Mouse (Mus musculus) embryonic stem cell, embryonic (primary cell): ENCODE data around the gene Me1.

Experiments used
- CTCF ChIA-PET, 4 experiments: fragments of 300-600 bp in 2 of 4; fragments of 350-600 bp in 2 of 4; sonication (Branson Sonifier 250); formaldehyde crosslinking; loops; one replicate each; lab custom pipeline; 2022; ENCODE audit warnings: inconsistent platforms in 2 of 4; lab: Charles Lee
- POLR2A ChIA-PET, 4 experiments: fragments of 300-600 bp in 2 of 4; fragments of 350-600 bp in 2 of 4; sonication (Branson Sonifier 250); formaldehyde crosslinking; loops; one replicate each; lab custom pipeline; 2022; ENCODE audit warnings: antibody characterized with exemption in 4 of 4, inconsistent platforms in 1 of 4; lab: Charles Lee

Gene Me1

GRCm38 (mm10) chr9:86695818-86696261 is at the start of gene Me1:
TSS of gene Me1 (minus strand) at chr9:86695953.
- POLR2A ChIA-PET, result interaction anchor here in 1 of 4 experiments (1.0 to 1.1 kb wide), 2 partner anchors 13 to 52 kb away, joined by 3 read pairs; no protein-coding TSS in a partner anchor
- CTCF ChIA-PET, result no interaction called here

DNA sequence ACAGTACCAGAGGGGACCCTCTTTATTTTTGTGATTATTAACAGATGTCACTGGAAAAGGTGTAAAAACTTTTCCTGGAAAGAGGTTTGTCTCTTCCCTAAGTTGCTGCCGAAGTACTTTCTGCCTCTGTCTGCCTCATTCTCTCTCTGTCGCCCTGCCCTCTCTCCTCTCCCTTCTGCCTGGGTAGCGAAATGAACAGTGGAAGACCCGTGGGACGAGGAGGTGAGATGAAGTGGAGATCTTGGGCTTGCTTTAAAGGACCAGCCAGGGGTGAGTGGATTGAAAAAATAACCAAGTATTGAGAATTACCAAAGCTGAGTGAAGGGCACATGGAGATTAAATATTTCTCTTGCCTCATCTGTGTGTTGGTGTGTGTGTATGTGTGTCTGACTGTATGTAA is 48.3 kb upstream of the Me1 start:
- ChIA-PET CTCF (interaction anchor here in 1 of 4 experiments (0.7 kb wide), 1 partner anchor 150 kb away, joined by 3 read pairs; no protein-coding TSS in a partner anchor), POLR2A (interaction anchor here in 2 of 4 experiments (0.6 to 1.2 kb wide), 2 partner anchors 11 to 454 kb away, joined by 4 read pairs; no protein-coding TSS in a partner anchor)

DNA sequence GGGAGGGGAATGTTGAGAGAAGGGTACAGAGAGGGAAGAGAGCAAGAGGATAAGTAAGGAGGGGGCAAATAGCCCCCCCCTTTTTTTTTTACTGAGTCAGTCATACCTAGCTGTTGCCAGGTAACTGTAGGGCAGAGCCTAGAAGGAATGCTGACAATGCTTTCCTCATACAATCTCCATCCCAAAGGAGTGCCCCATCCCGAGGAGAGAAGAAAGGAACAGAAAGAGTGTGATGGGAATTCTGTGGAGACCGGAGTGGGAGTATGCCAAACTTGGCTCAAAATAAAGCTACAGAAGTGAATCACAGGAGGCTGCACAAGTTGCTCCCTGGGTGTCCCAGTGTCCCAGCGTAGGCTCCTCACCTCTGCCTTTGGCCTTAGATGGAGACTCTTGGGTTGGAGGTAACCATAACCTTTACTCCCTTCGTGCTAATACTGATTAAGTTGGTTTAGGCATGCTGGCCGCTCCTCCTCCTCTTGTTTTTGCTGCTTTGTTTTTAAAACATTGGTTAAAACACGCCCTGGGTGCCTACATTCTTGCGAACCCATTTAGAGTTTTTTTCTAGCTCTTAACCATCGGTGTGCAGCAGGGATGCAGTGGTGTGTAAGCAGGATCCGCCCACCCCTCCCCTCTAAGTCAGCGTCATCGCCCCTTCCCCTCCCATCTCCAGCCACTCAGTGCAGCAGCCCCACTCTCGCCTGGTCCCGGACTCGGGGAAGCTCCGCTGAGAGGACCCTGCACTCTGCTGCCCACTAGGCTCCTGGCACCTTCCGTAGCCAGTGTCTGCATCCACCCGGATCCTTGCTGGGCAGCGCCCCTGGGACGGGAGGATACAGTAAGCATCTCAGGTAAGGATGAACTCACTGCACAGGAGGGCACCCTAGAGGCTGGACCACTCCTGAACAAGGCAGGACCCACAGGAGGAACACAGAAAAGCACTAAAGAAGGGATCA is 47.5 kb upstream of the Me1 start, which contains the start of gene Prss35:
Gene Prss35 (plus strand): TSS at position 691 of the 953 bp plus-strand sequence.
- ChIA-PET POLR2A (interaction anchor here (0.6 to 1.7 kb wide), 8 partner anchors 9 to 454 kb away, joined by 3 to 5 read pairs (median 4); no protein-coding TSS in a partner anchor), CTCF (interaction anchor here in 2 of 4 experiments (0.7 kb wide), 2 partner anchors 58 to 150 kb away, joined by 3 read pairs; no protein-coding TSS in a partner anchor)

GRCm38 (mm10) chr9:86739971-86740370 is 44.2 kb upstream of the Me1 start:
- ChIA-PET POLR2A (interaction anchor here (0.5 to 5.8 kb wide), 19 partner anchors 9 to 174 kb away, joined by 3 to 30 read pairs (median 4); partner anchors contain the start of gene Pgm3 (in 1 of the 4)), CTCF (interaction anchor here in 2 of 4 experiments (0.5 to 0.8 kb wide), 5 partner anchors 14 to 168 kb away, joined by 3 to 6 read pairs (median 5); partner anchors contain the start of genes Pgm3 (in 1 of the 2) and Rwdd2a (in 1 of the 2))

DNA sequence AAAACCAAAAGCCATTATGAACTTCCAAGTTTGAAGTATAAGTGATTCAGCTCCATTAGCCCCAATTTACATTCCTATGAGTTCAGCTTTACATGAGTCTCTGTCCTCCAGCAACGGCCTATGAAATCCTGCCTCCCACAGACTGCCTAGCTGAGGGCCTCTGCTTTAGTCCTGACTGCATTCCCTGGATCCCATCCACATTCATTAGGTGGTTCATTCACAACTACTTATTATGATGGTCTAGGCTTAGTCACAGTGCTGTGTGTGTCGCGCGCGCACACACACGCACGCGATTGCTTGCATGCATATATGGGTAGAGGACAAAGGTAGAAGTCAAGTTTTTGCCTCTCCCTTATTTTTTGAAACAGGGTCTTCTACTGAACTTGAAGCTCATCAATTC is 43.0 kb upstream of the Me1 start:
- ChIA-PET POLR2A (interaction anchor here (0.6 to 5.8 kb wide), 12 partner anchors 8 to 167 kb away, joined by 3 to 30 read pairs (median 4); partner anchors contain the start of gene Pgm3 (in 1 of the 4)), CTCF (interaction anchor here in 1 of 4 experiments (0.6 kb wide), 1 partner anchor 45 kb away, joined by 3 read pairs; no protein-coding TSS in a partner anchor)

DNA sequence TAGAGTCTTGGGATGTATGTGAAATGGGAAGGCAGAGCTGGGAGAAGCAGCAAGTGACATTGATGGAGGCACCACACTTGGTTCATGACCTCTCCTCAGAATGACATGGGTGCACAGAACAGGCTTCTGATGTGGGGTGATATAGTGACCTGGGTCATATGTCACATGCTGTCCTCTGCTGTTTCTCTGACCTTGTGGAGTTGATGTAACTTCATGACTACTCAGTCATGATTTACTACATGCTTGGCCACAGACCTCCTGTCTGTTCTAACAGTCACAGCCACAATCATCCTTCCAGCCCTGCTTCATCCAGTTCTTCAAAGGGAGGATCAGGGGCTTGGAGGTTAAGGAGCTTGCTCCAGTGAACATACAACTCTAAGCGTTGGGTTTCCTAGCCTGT is 42.3 kb upstream of the Me1 start:
- CTCF ChIA-PET, result no interaction called here
- POLR2A ChIA-PET, result interaction anchor here in 3 of 4 experiments (0.6 to 5.8 kb wide), 9 partner anchors 8 to 167 kb away, joined by 3 to 30 read pairs (median 3); partner anchors contain the start of gene Pgm3 (in 1 of the 3)

DNA sequence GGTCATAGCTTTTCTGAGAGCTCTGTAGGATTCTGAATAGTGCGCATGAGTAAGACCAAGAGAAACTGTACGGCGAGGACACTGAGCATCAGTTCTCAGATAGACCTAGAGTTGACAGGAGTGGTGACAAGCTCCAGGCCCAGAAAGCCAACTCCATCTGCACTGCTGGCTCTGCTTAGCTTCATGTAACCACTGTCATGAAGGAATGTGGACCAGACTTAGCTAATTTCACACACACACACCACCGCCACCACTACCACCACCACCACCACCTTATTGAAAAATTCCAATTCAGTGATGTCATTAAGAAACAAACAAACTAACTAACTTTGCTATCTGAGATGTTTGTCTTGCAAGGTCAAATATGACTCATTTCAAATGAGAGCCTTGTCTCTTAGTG is 41.2 kb upstream of the Me1 start:
- POLR2A ChIA-PET, result interaction anchor here in 2 of 4 experiments (1.1 to 5.8 kb wide), 5 partner anchors 8 to 27 kb away, joined by 3 to 30 read pairs (median 11); no protein-coding TSS in a partner anchor
- CTCF ChIA-PET, result interaction anchor here in 1 of 4 experiments (0.5 kb wide), 1 partner anchor 75 kb away, joined by 3 read pairs; no protein-coding TSS in a partner anchor

GRCm38 (mm10) chr9:86734795-86735194 is 39.0 kb upstream of the Me1 start:
- CTCF ChIA-PET, result interaction anchor here in 3 of 4 experiments (0.6 to 0.9 kb wide), 3 partner anchors 11 to 152 kb away, joined by 3 to 4 read pairs (median 4); no protein-coding TSS in a partner anchor
- POLR2A ChIA-PET, result interaction anchor here in 1 of 4 experiments (1.0 to 2.4 kb wide), 3 partner anchors 8 to 30 kb away, joined by 3 to 11 read pairs (median 6); partner anchors contain the start of gene Prss35

DNA sequence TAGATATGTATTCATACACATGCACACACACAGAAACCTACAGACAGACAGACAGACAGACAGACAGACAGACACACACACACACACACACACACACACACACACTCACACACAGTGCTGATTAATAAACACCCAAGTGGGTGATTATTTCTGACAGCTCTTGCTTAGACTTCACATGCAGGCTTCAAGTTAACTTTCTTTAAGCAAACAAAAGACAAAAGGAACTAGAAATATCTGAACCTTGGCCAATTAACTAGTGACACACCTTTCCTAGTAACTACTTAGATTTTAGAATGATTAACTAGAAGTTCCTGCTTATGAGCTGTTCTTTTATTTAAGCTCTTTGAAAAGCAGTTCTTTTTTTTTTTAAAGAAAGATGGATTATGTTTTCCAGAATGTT is 38.6 kb upstream of the Me1 start:
- POLR2A ChIA-PET, result interaction anchor here in 2 of 4 experiments (0.9 to 1.5 kb wide), 3 partner anchors 9 to 163 kb away, joined by 3 to 6 read pairs (median 4); partner anchors contain the start of genes Pgm3 (in 1 of the 2), Prss35 (in 1 of the 2) and Rwdd2a (in 1 of the 2)
- CTCF ChIA-PET, result interaction anchor here in 3 of 4 experiments (0.6 to 0.9 kb wide), 3 partner anchors 11 to 35 kb away, joined by 3 to 4 read pairs (median 4); no protein-coding TSS in a partner anchor

DNA sequence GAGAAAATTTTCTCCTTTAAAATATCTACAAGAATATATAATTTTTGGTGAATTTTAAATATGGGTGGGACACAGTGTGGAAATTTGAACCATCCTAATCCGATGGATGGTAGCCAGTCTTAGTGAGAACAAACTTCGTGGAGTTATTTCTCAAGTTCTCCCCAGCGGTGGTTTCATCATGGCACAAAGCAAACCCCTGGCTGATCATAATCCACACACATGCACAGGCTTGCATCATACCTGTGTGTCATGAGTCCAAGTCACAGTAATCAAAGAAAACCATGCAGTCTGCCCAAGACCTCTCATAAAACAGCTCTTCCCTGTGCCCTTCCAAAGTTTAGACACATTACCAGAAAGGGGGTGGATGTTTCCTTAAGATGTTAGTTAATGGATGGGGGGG is 34.1 kb upstream of the Me1 start:
- CTCF ChIA-PET, result no interaction called here

DNA sequence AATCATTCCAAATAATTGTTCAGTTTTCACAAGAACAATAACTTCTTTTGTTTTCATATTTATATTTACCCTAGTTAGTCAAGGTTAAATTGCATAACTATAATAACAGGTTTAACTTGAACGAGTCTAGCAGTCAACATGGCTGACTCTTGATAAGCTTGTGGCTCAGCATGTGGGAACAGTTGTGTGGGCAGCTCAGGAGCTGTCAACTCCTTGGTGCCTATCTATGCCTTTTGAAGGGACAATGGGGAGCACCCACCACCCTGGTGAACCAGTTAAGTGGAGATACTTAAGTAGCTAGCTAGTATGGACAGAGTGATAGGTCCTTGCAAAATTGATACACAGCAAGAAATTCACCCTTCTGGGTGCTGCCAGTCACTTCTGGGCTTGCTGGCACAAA is 33.3 kb upstream of the Me1 start:
- POLR2A ChIA-PET, result interaction anchor here in 3 of 4 experiments (1.3 to 1.5 kb wide), 5 partner anchors 8 to 27 kb away, joined by 3 to 5 read pairs (median 4); partner anchors contain the start of gene Prss35 (in 1 of the 3)
- CTCF ChIA-PET, result no interaction called here

More for the DNA sequence above, 34.1 kb upstream of the Me1 start:
- POLR2A ChIA-PET, result interaction anchor here in 1 of 4 experiments (0.6 kb wide), 1 partner anchor 16 kb away, joined by 5 read pairs; no protein-coding TSS in a partner anchor

DNA sequence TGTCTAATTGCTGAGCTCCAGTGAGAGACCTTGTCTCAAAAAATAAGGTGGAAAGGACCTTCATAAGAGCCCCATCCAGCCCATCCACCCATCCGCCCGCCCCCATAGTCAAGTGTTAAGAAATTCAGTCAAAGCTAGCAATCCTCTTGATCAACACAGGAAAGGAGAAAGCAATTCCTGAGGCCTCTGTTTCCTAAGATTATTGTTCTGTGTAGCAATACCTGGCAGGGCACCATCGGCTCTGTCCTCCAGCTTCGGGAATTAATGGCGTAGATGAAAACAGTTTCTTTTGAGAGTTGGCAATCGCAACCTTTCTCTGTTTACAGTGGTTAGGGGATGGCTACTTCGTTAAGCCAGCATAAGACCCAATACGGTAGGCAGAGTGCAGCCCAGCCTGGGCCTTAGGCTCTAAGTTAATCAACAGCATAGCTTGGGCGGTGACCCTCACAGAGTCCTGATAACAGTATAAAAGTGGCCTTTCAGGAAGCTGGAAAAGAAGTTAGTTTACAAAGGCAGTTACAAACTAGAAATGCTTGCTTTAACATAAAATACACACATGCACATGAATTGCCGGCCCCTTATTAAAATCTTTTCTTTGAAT is 32.6 kb upstream of the Me1 start:
- ChIA-PET CTCF (interaction anchor here in 1 of 4 experiments (1.1 kb wide), 1 partner anchor 66 kb away, joined by 3 read pairs; no protein-coding TSS in a partner anchor), POLR2A (interaction anchor here in 3 of 4 experiments (1.3 to 3.6 kb wide), 7 partner anchors 9 to 28 kb away, joined by 3 to 30 read pairs (median 4); partner anchors contain the start of gene Prss35 (in 1 of the 3))

DNA sequence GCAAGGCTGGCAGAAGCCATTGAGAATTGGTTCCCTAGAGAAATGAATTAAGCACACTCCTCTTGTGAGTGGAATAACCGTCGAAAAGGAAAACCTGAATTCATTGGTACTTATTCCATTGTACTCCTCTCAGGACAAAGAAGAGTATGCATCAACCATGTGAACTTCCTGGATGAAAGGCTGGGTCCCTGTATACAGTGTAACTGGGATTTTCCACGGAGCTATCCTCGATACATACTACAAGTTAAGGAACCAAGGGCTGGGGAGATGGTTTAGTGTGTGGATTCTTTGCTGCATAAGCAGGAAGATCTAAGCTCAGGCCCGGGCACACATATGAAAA is 30.6 kb upstream of the Me1 start:
- POLR2A ChIA-PET, result interaction anchor here in 3 of 4 experiments (0.6 to 3.6 kb wide), 6 partner anchors 12 to 73 kb away, joined by 3 to 30 read pairs (median 4); partner anchors contain the start of gene Prss35 (in 1 of the 3)

DNA sequence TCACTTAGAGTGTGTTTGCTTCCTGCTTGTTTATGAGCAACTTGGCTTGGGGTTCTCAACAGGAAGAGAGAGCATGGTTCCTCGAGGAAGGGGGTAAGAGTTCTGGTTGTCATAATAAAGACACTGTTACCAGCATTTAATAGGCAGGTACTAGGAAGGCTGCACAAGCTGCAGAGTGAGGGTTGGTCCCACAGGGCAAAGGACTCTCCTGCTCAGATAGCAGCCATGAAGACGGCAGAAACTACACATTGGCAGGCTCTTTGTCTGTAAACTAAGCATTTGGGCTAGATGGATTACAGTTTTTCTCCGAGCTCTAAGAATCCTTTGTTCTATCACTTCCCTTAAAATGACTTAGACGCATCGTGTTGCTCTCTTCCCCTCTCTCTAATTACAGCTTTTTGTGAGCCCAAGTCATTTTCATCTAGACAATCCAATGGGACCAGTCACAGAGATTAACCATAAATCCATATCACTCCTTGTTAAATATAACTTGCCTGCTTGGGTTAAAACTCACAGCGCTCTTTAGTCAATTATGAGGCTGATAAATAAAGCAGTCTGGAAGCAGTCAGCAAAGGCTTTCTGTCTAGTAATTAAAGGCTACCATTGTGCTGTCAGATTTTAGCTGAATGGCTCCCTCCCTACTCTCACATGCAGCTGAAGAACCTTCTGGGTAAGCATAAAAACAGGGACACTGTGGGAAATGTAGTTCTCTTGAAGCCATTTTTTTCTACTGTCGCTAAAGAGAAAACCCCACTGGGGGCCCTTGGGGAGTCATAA is 30.0 kb upstream of the Me1 start:
- POLR2A ChIA-PET, result interaction anchor here in 3 of 4 experiments (0.5 to 3.6 kb wide), 10 partner anchors 10 to 82 kb away, joined by 3 to 30 read pairs (median 4); partner anchors contain the start of gene Prss35 (in 1 of the 3)
- CTCF ChIA-PET, result interaction anchor here (0.6 to 1.3 kb wide), 4 partner anchors 9 to 154 kb away, joined by 3 to 5 read pairs (median 4); partner anchors contain the start of gene Pgm3 (in 1 of the 4)

More for the DNA sequence above, 30.6 kb upstream of the Me1 start:
- CTCF ChIA-PET, result interaction anchor here in 3 of 4 experiments (0.6 to 1.3 kb wide), 3 partner anchors 13 to 155 kb away, joined by 3 to 5 read pairs (median 5); partner anchors contain the start of gene Pgm3 (in 1 of the 3)

DNA sequence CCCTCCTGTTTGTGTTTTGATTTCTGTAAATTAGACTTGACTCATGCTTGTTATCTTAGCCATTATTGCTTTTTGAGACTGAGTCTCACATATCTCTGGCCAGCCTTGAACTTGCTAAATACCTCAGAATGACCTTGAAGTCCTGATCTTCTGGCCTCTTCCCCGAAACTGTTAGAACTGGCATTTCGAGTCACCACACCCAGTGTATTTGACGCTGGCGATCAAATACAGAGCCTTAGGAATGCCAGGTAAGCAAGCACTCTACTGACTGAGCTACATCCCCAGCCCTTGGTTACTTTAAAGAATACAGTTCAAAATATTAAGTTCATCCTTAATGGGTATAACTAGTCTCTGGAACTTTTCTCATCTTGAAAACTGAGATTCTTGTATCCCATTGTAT is 29.3 kb upstream of the Me1 start:
- ChIA-PET CTCF (interaction anchor here in 1 of 4 experiments (1.3 kb wide), 1 partner anchor 15 kb away, joined by 5 read pairs; no protein-coding TSS in a partner anchor), POLR2A (interaction anchor here (0.5 to 3.6 kb wide), 8 partner anchors 9 to 82 kb away, joined by 3 to 30 read pairs (median 4); no protein-coding TSS in a partner anchor)

GRCm38 (mm10) chr9:86720794-86721193 is 25.0 kb upstream of the Me1 start:
- ChIA-PET CTCF (interaction anchor here in 1 of 4 experiments (0.6 kb wide), 1 partner anchor 33 kb away, joined by 3 read pairs; no protein-coding TSS in a partner anchor), POLR2A (interaction anchor here (0.5 to 1.3 kb wide), 5 partner anchors 18 to 149 kb away, joined by 3 to 5 read pairs (median 3); partner anchors contain the start of genes Pgm3 (in 1 of the 4) and Rwdd2a (in 1 of the 4))
